Mouse (Mus musculus) kidney, adult 2 months (tissue): ENCODE data around the gene Zfp110. TPM values are rescaled to one million over a fixed set of nuclear protein-coding genes. Genes with fewer than 3 reads are reported as not detected.
A peak's percentile ranks its signal among the peaks of the same experiment; 100 is the strongest.
"Not testable (repeated sequence)": the region's sequence is repeated elsewhere in the genome, so short reads cannot be mapped to it uniquely, and the experiment has no call there.

Source experiments
- DNase-seq: peaks from one replicate; pipeline ENCODE4 v3.0.0; 2021
- H3K27ac ChIP-seq: fragments of 200-500 bp; 2 replicates; pipeline ENCODE4 v1.5.1; 2012; ENCODE audit warnings: low read depth, low read length, control low read depth, inconsistent platforms; ENCODE audit not compliant: insufficient read depth
- H3K27me3 ChIP-seq: fragments of 200-500 bp; replicated peaks from 2 replicates; pipeline ENCODE4 v1.6.1; 2012; ENCODE audit warnings: mild to moderate bottlenecking, moderate library complexity, low read length, inconsistent platforms; ENCODE audit not compliant: control insufficient read depth, insufficient read depth
- H3K36me3 ChIP-seq: fragments of 200-500 bp; 2 replicates; pipeline ENCODE4 v1.6.1; 2012; ENCODE audit warnings: mild to moderate bottlenecking, moderate library complexity, low read length, inconsistent platforms; ENCODE audit not compliant: control insufficient read depth, insufficient read depth
- H3K4me1 ChIP-seq: fragments of 200-500 bp; 2 replicates; pipeline ENCODE4 v1.6.1; 2011; ENCODE audit warnings: low read length; ENCODE audit not compliant: control insufficient read depth, insufficient read depth
- H3K4me3 ChIP-seq: fragments of 200-500 bp; 2 replicates; pipeline ENCODE4 v1.5.1; 2011; ENCODE audit warnings: mild to moderate bottlenecking, low read depth, low read length, control low read depth; ENCODE audit not compliant: insufficient read depth
- CTCF ChIP-seq: fragments of 200-500 bp; conservative IDR thresholded peaks from 2 replicates; pipeline ENCODE4 v1.5.1; 2011; ENCODE audit warnings: low read depth, mild to moderate bottlenecking, control low read depth, low read length, moderate library complexity, mixed read lengths; ENCODE audit not compliant: insufficient read depth, insufficient read length
- POLR2A ChIP-seq: fragments of 200-500 bp; IDR thresholded peaks from one replicate; pipeline ENCODE4 v1.6.1; 2011; ENCODE audit warnings: low read depth, low read length, control low read depth
- WGBS: fragments of 180-500 bp; shearing (Covaris S2); methylation state at CpG from one replicate; pipeline ENCODE4 v1.1.7; 2018; 5-methylcytosine and 5-hydroxymethylcytosine counted together
- polyA plus RNA-seq: library from polyadenylated mRNA; depleted of rRNA; stranded (reverse); fragments of >200 nt; gene quantifications from 2 replicates; pipeline ENCODE4 v1.2.3, GENCODE M21; 2012

The Zfp110 gene
- polyA plus RNA-seq, 1 experiment, result 7.7 TPM

GRCm38 (mm10) chr7:12874301-12874700 lies 39.7 kb downstream of the Zfp110 start:
- Histone ChIP-seq H3K4me3 (no peak overlapping the region), H3K4me1 (no peaks in the 10 kb centered on the region), H3K36me3 (no peaks in the 10 kb centered on the region), H3K27me3 (no peaks in the 10 kb centered on the region), H3K27ac (no peak overlapping the region)
- TF ChIP-seq POLR2A, result no peak
- TF ChIP-seq CTCF, result no peak
- 10% methylated on average over 3 of the region's 3 CpGs for WGBS
- peak; percentile 61 for DNase-seq

GRCm38 (mm10) chr7:12880036-12880435 lies 45.5 kb downstream of the Zfp110 start:
- no peak overlapping the region for H3K27ac ChIP-seq
- H3K4me3 ChIP-seq, result no peak overlapping the region
- no peaks in the 10 kb centered on the region for H3K36me3 ChIP-seq
- no peak for TF ChIP-seq POLR2A
- no peaks in the 10 kb centered on the region for H3K27me3 ChIP-seq
- H3K4me1 ChIP-seq, result peaks cover 7% of the 10 kb centered on the region; the same call in 1 of the 2 replicates
- no peak for DNase-seq

DNA sequence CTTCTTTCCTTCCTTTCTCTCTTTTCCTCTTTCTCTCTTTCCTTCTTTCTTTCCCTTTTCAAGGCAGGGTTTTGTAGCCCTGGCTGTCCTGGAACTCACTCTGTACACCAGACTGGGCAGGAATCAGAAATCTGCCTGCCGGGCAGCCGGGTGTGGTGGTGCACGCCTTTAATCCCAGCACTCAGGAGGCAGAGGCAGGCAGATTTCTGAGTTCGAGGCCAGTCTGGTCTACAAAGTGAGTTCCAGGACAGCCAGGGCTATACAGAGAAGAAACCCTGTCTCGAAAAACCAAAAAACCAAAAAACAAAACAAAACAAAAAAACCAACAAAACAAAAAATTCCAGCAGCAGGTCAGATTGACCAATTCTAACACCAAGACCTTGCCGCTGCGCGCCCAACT lies 45.9 kb downstream of the Zfp110 start:
- not testable (repeated sequence) for H3K27ac ChIP-seq, H3K4me1 ChIP-seq, H3K27me3 ChIP-seq, H3K36me3 ChIP-seq, DNase-seq
- H3K4me3 ChIP-seq, result peak overlapping the region; percentile 29; the same call in 1 of the 2 replicates
- WGBS, result 41% methylated on average over 8 of the region's 8 CpGs

DNA sequence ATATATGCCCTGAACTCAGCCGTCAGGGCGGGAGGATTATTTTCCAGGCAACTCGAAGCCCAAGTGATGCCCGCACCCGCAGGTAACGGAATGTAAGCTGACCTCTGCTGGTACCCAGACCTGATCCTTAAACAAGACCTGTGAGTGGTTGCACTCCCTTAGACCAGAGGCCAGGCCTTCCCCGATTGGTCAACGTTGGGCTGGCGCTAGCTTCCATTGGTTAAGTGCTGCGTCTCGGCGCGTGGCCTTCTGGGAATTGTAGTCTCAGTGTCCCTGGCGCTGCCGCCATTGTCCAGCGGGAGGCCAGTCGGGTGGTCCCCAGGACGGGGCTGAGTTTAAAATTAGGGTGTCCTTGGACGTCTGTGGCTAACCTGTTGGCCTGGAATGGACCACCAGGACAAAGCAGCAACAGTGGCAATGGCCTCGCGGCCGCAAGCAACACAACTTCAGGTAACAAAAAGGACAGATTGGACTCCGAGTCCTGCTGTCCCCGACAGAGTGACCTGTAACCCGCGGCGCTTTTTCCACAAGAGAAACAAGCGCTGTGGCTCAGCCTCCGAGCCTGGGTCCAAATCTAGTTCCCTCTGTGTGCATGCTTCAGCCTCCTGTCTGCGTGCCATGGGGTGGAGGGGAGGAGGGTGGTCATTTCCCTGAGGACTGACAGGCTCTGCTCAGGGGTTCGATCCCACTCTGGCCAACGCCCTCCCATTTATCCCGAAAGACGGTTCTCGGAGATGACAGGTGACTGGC lies 46.5 kb downstream of the Zfp110 start, which contains the start of gene Zfp128:
TSS of gene Zfp128 (plus strand) at position 267 of the 750 bp plus-strand sequence.
- DNase-seq, result peak; percentile 98
- no peaks in the 10 kb centered on the region for H3K36me3 ChIP-seq
- TF ChIP-seq POLR2A (no peak), CTCF (0 out of 2 replicates have a peak, but pooled peaks have one; percentile 11)
- no peaks in the 10 kb centered on the region for H3K27me3 ChIP-seq
- under 1% methylated on average over 35 of the region's 35 CpGs for WGBS
- no peak within 1 kb of the TSS for H3K27ac ChIP-seq
- peak within 1 kb of the TSS; percentile 70 for H3K4me3 ChIP-seq
- peaks cover 7% of the 10 kb centered on the region; the same call in 1 of the 2 replicates for H3K4me1 ChIP-seq

DNA sequence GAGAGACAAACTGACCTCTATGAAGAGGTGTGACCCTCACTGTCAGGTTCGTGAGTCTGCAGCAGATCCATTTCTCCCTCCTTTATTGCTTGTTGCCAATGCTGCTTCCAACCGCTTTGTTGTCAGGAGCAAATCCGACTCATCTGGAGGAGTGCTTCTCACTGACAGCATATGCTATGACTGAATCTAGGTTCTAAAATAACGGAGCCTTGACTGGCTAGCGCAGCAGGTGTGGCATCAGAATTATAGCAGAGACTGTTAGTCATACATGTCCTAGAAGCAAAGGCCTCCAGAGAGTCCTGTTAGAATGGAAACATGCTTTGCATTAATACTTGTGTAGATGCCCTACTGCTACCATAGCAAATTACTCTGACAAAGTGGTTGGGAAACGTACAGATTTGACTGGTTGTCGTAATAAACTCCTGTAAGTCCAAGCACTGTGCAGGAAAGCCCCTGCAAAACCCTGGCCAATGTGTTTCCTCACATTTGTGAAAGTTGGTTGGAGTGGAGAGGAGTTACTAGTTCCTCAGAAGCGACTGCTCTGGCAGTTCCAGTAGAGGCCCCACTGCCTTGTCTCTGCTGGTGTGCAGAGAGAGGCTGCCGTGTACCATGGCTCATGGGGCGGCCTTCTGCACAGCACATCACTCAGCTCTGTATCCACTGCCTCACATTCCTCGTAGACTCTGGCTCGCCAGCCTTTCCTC lies 52.2 kb downstream of the Zfp110 start:
- Histone ChIP-seq H3K4me3 (no peak overlapping the region), H3K36me3 (no peaks in the 10 kb centered on the region; the same call in 1 of the 2 replicates), H3K27me3 (no peaks in the 10 kb centered on the region), H3K27ac (no peak overlapping the region), H3K4me1 (peaks cover 2% of the 10 kb centered on the region; the same call in 1 of the 2 replicates)
- DNase-seq, result no peak
- no peak for TF ChIP-seq POLR2A
- no peak for TF ChIP-seq CTCF
- WGBS, result 92% methylated on average over 12 of the region's 12 CpGs

GRCm38 (mm10) chr7:12887585-12887984 lies 53.0 kb downstream of the Zfp110 start:
- Histone ChIP-seq H3K27ac (no peak overlapping the region), H3K27me3 (no peaks in the 10 kb centered on the region), H3K36me3 (no peaks in the 10 kb centered on the region; the same call in 1 of the 2 replicates), H3K4me3 (no peak overlapping the region), H3K4me1 (no peaks in the 10 kb centered on the region)
- 96% methylated on average over 5 of the region's 5 CpGs for WGBS
- no peak for TF ChIP-seq POLR2A
- TF ChIP-seq CTCF, result no peak
- no peak for DNase-seq

DNA sequence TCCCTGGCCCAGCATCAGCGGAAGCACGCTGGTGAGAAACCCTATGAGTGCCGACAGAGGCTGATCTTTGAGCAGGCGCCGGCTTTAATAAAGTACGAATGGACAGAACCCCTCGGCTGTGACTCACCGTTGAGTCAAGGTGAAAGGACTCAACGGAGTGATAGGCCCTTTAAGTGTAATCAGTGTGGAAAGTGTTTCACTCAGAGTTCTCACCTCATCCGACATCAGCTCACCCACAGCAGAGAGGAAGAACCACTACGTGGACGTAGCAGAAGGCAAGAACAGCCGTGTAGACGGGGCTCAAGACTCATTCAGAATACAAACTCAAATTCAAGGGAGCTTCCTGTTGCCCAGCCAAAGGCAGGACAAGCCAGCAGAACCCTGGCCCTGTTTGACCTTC lies 56.4 kb downstream of the Zfp110 start:
- H3K27me3 ChIP-seq, result no peaks in the 10 kb centered on the region
- TF ChIP-seq CTCF (no peak), POLR2A (no peak)
- no peak overlapping the region for H3K27ac ChIP-seq
- H3K4me1 ChIP-seq, result no peaks in the 10 kb centered on the region
- H3K36me3 ChIP-seq, result no peaks in the 10 kb centered on the region; the same call in 1 of the 2 replicates
- WGBS, result 92% methylated on average over 14 of the region's 14 CpGs
- DNase-seq, result no peak
- H3K4me3 ChIP-seq, result no peak overlapping the region
